Mouse (Mus musculus): Measurements from ENCODE around the gene Slc30a7. TPM values are rescaled to one million over a fixed set of nuclear protein-coding genes. Genes with fewer than 3 reads are reported as not detected.

Gene Slc30a7
- polyA plus RNA-seq, 1 experiment = 1.3 TPM

- Histone ChIP-seq H3K9me3 (no peaks in the 10 kb centered on the region), H3K27me3 (replicated peaks) (no peaks in the 10 kb centered on the region), H3K36me3 (replicated peaks; ENCODE audit: low read length) (peaks cover 57% of the 10 kb centered on the region), H3K4me3 (replicated peaks) (no peak overlapping the region), H3K4me1 (peaks cover 46% of the 10 kb centered on the region)
- TF ChIP-seq FLI1 (IDR thresholded peaks at IDR 0.05; ENCODE audit: low read length) (no peak), GATA1 (IDR thresholded peaks at IDR 0.05; ENCODE audit: borderline replicate concordance, low read length) (no peak)
Observed at GRCm38 (mm10) chr3:115893166-115893565, 114.0 kb downstream of the Slc30a7 start.

DNA sequence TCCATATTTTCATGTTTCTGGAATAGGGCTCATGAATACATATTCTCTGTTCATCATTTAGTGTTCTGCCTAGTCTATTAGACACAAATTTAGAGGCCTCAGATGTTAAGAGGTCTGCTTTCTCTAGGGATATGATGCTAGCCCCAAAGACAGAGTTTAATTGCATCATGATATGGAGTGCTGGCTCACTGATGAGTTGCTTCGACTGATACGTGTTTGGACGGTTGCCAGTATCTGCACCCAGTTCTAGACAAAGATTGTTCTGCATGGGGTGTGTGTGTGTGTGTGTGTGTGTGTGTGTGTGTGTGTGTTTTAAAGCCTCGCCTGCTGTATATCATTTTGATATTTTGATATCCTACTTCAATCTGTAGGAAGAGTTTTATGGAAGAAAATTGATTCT lies 114.9 kb downstream of the Slc30a7 start:
- peaks cover 46% of the 10 kb centered on the region for H3K4me1 ChIP-seq
- H3K36me3 ChIP-seq (replicated peaks; ENCODE audit: low read length) = peaks cover 57% of the 10 kb centered on the region
- H3K4me3 ChIP-seq (replicated peaks) = no peak overlapping the region
- no peaks in the 10 kb centered on the region for H3K27me3 ChIP-seq (replicated peaks)
- TF ChIP-seq FLI1 (IDR thresholded peaks at IDR 0.05; ENCODE audit: low read length) (no peak), GATA1 (IDR thresholded peaks at IDR 0.05; ENCODE audit: borderline replicate concordance, low read length) (no peak)
- H3K9me3 ChIP-seq = no peaks in the 10 kb centered on the region

Other genes starting within 250 kb of the Slc30a7 start
- 3.7 TPM in 1 of 2 replicates, not detected in the other for gene Dph5, start 119.6 kb downstream of the Slc30a7 start, polyA plus RNA-seq (2012; ENCODE audit: insufficient read depth, low replicate concordance)
- 3.2 and 12.2 TPM in 2 replicates for gene Extl2, start 56 bp upstream of the Slc30a7 start, polyA plus RNA-seq (2012; ENCODE audit: insufficient read depth, low replicate concordance)
- 0.04 and 0.66 TPM in 2 replicates for gene Vcam1, start 122.3 kb upstream of the Slc30a7 start, polyA plus RNA-seq (2012; ENCODE audit: insufficient read depth, low replicate concordance)
- 0.07 TPM in 1 of 2 replicates, not detected in the other for gene Gpr88, start 246.1 kb upstream of the Slc30a7 start, polyA plus RNA-seq (2012; ENCODE audit: insufficient read depth, low replicate concordance)

Data from megakaryocyte, embryonic 14.5 days (primary cell).